18 mouse cellular contexts compared by ENCODE assay signal in genomic region chr13:48493183-48493582, GRCm38 (mm10). TPM values are rescaled to one million over a fixed set of nuclear protein-coding genes. Genes with fewer than 3 reads are reported as not detected.
DNase-seq lines count a peak whose midpoint lies in the region; ATAC-seq and TF ChIP-seq lines count a peak whose summit lies in the region.
"Had no signal": no experiment of that assay in that cellular context is flagged by ENCODE, and none has a peak within 500 bp of the region (broad histone marks: within the 10 kb centered on the region; RNA-seq: fewer than 3 reads in every experiment).

No protein-coding gene starts in this region.

- no peaks in the 10 kb centered on the region for H3K27me3 ChIP-seq in heart, embryonic 16.5 days (ENCODE audit: control insufficient read depth, insufficient read depth, low read length)
- no peaks in the 10 kb centered on the region for H3K27me3 ChIP-seq in hindbrain, postnatal 0 days (ENCODE audit: insufficient read depth, low read length)
- H3K27me3 ChIP-seq: limb, embryonic 15.5 days; lung, embryonic 15.5 days; megakaryocyte, embryonic 14.5 days had no signal

- H3K27ac ChIP-seq in bone marrow macrophage, adult 2 months (ENCODE audit: insufficient read depth, low read depth, low read length), result peak overlapping the region; percentile 21; the same call in 1 of the 2 replicates
- peak overlapping the region; percentile 68 for H3K27ac ChIP-seq in heart, embryonic 16.5 days (ENCODE audit: low read length)
- no peak overlapping the region for H3K27ac ChIP-seq in hindbrain, postnatal 0 days
- H3K27ac ChIP-seq: lung, embryonic 15.5 days had no signal

- H3K9me3 ChIP-seq in heart, embryonic 16.5 days (replicated peaks; ENCODE audit: control insufficient read depth, low read length), result peaks cover 7% of the 10 kb centered on the region
- 0 out of 2 replicates have a peak, but pooled peaks cover 2% of the 10 kb centered on the region for H3K9me3 ChIP-seq in hindbrain, postnatal 0 days (ENCODE audit: low read length)
- H3K9me3 ChIP-seq: limb, embryonic 15.5 days had no signal

- TF ChIP-seq POLR2A in bone marrow macrophage, adult 2 months (IDR thresholded peaks at IDR 0.05; ENCODE audit: borderline replicate concordance, low read depth, low read length), result no peak

- peaks cover 14% of the 10 kb centered on the region for H3K4me1 ChIP-seq in bone marrow macrophage, adult 2 months (ENCODE audit: control insufficient read depth, insufficient read depth, low read length)
- H3K4me1 ChIP-seq in heart, embryonic 16.5 days (ENCODE audit: control insufficient read depth, insufficient read depth, low read length), result peaks cover 16% of the 10 kb centered on the region
- no peaks in the 10 kb centered on the region for H3K4me1 ChIP-seq in hindbrain, postnatal 0 days (ENCODE audit: insufficient read depth, low read length)
- H3K4me1 ChIP-seq: lung, embryonic 15.5 days had no signal

- no peak for TF ChIP-seq CTCF in bone marrow macrophage, adult 2 months (IDR thresholded peaks at IDR 0.05; ENCODE audit: low read depth, low read length)
- no peak for TF ChIP-seq CTCF in hindbrain, postnatal 0 days (IDR thresholded peaks at IDR 0.05; ENCODE audit: low read depth)

- H3K9ac ChIP-seq in heart, embryonic 16.5 days (ENCODE audit: low read length), result no peak overlapping the region
- H3K9ac ChIP-seq in hindbrain, postnatal 0 days (replicated peaks; ENCODE audit: low read length), result no peak overlapping the region
- H3K9ac ChIP-seq: limb, embryonic 15.5 days; lung, embryonic 15.5 days had no signal

- peak; percentile 88 for ATAC-seq in heart, embryonic 16.5 days (replicated peaks; ENCODE audit: extremely low read depth, insufficient read depth, low FRiP score)
- ATAC-seq in inflammation-experienced regulatory T-cells, adult 6 months, result no peak
- ATAC-seq in hindbrain, postnatal 0 days, result no peak
- ATAC-seq: forebrain, embryonic 14.5 days; intestine, embryonic 16.5 days had no signal

- 0 out of 2 replicates have a peak overlapping the region, but pooled peaks have one; percentile 8 for H3K4me2 ChIP-seq in heart, embryonic 16.5 days (ENCODE audit: low read depth, low read length)
- no peak overlapping the region for H3K4me2 ChIP-seq in hindbrain, postnatal 0 days (ENCODE audit: low read depth, low read length)
- H3K4me2 ChIP-seq: limb, embryonic 15.5 days; lung, embryonic 15.5 days had no signal

- H3K4me3 ChIP-seq in bone marrow macrophage, adult 2 months (ENCODE audit: insufficient read depth, low read length), result no peak overlapping the region
- no peak overlapping the region for H3K4me3 ChIP-seq in heart, embryonic 16.5 days (ENCODE audit: low read length)
- no peak overlapping the region for H3K4me3 ChIP-seq in hindbrain, postnatal 0 days (ENCODE audit: low read length)
- H3K4me3 ChIP-seq: limb, embryonic 15.5 days; lung, embryonic 15.5 days; megakaryocyte, embryonic 14.5 days had no signal

- peaks cover 37% of the 10 kb centered on the region for H3K36me3 ChIP-seq in heart, embryonic 16.5 days (ENCODE audit: control insufficient read depth, insufficient read depth)
- H3K36me3 ChIP-seq in hindbrain, postnatal 0 days (ENCODE audit: insufficient read depth, low read length), result peaks cover 32% of the 10 kb centered on the region

- peak; percentile 36 for DNase-seq in heart, adult 8-10 months (ENCODE audit: low spot score)
- DNase-seq in heart, postnatal 4 days, result no peak
- peak; percentile 15 for DNase-seq in MN1 (ENCODE audit: low spot score)
- no peak for DNase-seq in thymus, postnatal 14 days
- DNase-seq in hindbrain, postnatal 0 days (ENCODE audit: low spot score), result no peak
- DNase-seq: cerebellum, adult 9-10 months; kidney, postnatal 36 days; spleen, adult 18-20 months; thymus, adult 18-20 months had no signal

- 30% methylated on average over 4 of the region's 5 CpGs for WGBS in heart, embryonic 16.5 days
- 76% methylated on average over 4 of the region's 5 CpGs for WGBS in hindbrain, postnatal 0 days

RNA-seq across cellular contexts. Expression of gene Zfp169, which starts 20.1 kb away (rescaled TPM):
- total RNA-seq in heart, adult 8-10 months (2022), result 1 to 10 TPM; 3.8 to 7.6 (median 5.4) TPM
- 1 to 10 TPM; 5.8 to 6.2 TPM for total RNA-seq in heart, postnatal 4 days (2021)
- 10.8 and 11.0 TPM in 2 replicates for polyA plus RNA-seq in bone marrow macrophage, adult 2 months (2012; ENCODE audit: insufficient read depth, insufficient read length, missing spikeins)
- 2.3 and 2.5 TPM in 2 replicates for polyA plus RNA-seq in heart, embryonic 16.5 days (2015; fragmentation: Nextera tagmentation; extraction: Ambion mirVana)
- 10 to 100 TPM; 10.2 to 16.5 (median 11.7) TPM for polyA plus RNA-seq in inflammation-experienced regulatory T-cells, adult 6 months (2017; shearing (Covaris generic))
- 19.3 and 23.9 TPM in 2 replicates for total RNA-seq in hindbrain, postnatal 0 days (2014; rRNA removed)
- 2.8 TPM in 2 replicates for polyA plus RNA-seq in hindbrain, postnatal 0 days (2015; fragmentation: Nextera tagmentation; extraction: Ambion mirVana)

RNA-seq across cellular contexts. Expression of gene A830005F24Rik, which starts 20.2 kb away (rescaled TPM):
- total RNA-seq in heart, adult 8-10 months (2022), result not detected
- total RNA-seq in heart, postnatal 4 days (2021), result not detected
- polyA plus RNA-seq in bone marrow macrophage, adult 2 months (2012; ENCODE audit: insufficient read depth, insufficient read length, missing spikeins), result not detected in 2 replicates
- 0.46 and 0.74 TPM in 2 replicates for polyA plus RNA-seq in heart, embryonic 16.5 days (2015; fragmentation: Nextera tagmentation; extraction: Ambion mirVana)
- 1 to 10 TPM; 4.4 to 8.1 (median 5.4) TPM for polyA plus RNA-seq in inflammation-experienced regulatory T-cells, adult 6 months (2017; shearing (Covaris generic))
- 2.2 TPM in 1 of 2 replicates, not detected in the other for total RNA-seq in hindbrain, postnatal 0 days (2014; rRNA removed)
- polyA plus RNA-seq in hindbrain, postnatal 0 days (2015; fragmentation: Nextera tagmentation; extraction: Ambion mirVana), result 1.6 and 1.9 TPM in 2 replicates
- polyA plus RNA-seq: gonadal fat pad, adult 2 months had no signal

Comparison
In these comparisons a context has a peak if more than half of its experiments do, and no peak if none do; other contexts are left out.
1. DNase-seq: peak in heart, adult 8-10 months (single experiment) and MN1 (single experiment); none in heart, postnatal 4 days (single experiment), thymus, postnatal 14 days (single experiment) and hindbrain, postnatal 0 days (single experiment).